Comparison of ENCODE assay signal across 8 mouse cellular contexts in genomic region chr4:156203413-156204131, GRCm38 (mm10). TPM values are rescaled to one million over a fixed set of nuclear protein-coding genes. Genes with fewer than 3 reads are reported as not detected.
DNase-seq lines count a peak whose midpoint lies in the region; ATAC-seq and TF ChIP-seq lines count a peak whose summit lies in the region.

No protein-coding gene starts in this region.

- H3K4me3 ChIP-seq in left cerebral cortex, adult 2 months: peak overlapping the region; percentile 72
- peak overlapping the region; percentile 67 for H3K4me3 ChIP-seq in heart, embryonic 11.5 days (ENCODE audit: low read depth, low read length)
- peak overlapping the region; percentile 67 for H3K4me3 ChIP-seq in limb, embryonic 10.5 days
- peak overlapping the region; percentile 57 for H3K4me3 ChIP-seq in midbrain, embryonic 16.5 days (ENCODE audit: low read depth, low read length)

- no peak for TF ChIP-seq POLR2A in brain, embryonic 14.5 days (IDR thresholded peaks at IDR 0.05; ENCODE audit: borderline replicate concordance, extremely low read depth, insufficient read depth, insufficient read length, poor library complexity, severe bottlenecking)

- peak overlapping the region; percentile 76 for H3K27ac ChIP-seq in left cerebral cortex, adult 2 months
- peak overlapping the region; percentile 84 for H3K27ac ChIP-seq in heart, embryonic 11.5 days (ENCODE audit: low read depth, low read length)
- peak overlapping the region; percentile 77 for H3K27ac ChIP-seq in limb, embryonic 10.5 days
- H3K27ac ChIP-seq in midbrain, embryonic 16.5 days (ENCODE audit: low read length): peak overlapping the region; percentile 75

- peaks cover 18% of the 10 kb centered on the region for H3K4me1 ChIP-seq in heart, embryonic 11.5 days (ENCODE audit: control insufficient read depth, insufficient read depth, low read length)
- peaks cover 22% of the 10 kb centered on the region for H3K4me1 ChIP-seq in limb, embryonic 10.5 days
- peaks cover 15% of the 10 kb centered on the region for H3K4me1 ChIP-seq in midbrain, embryonic 16.5 days (ENCODE audit: control insufficient read depth, insufficient read depth, low read length)

- DNase-seq in left cerebral cortex, adult 2 months (ENCODE audit: extremely low spot score in 1 of 2, low spot score in 2 of 2): peak in 1 of 2 experiments; percentile 28
- no peak for DNase-seq in left cerebral cortex, adult 11 months (ENCODE audit: low spot score)
- peak; percentile 58 for DNase-seq in brain, embryonic 14.5 days (ENCODE audit: low read depth)
- peak; percentile 68 for DNase-seq in limb, embryonic 10.5 days (ENCODE audit: low spot score)
- DNase-seq in layer of hippocampus, adult 11-12 months (ENCODE audit: low spot score): no peak
- DNase-seq in spleen, postnatal 4 days (ENCODE audit: low spot score in 2 of 2): no peak

- H3K9me3 ChIP-seq in heart, embryonic 11.5 days (replicated peaks; ENCODE audit: control insufficient read depth, low read length): no peaks in the 10 kb centered on the region
- no peaks in the 10 kb centered on the region for H3K9me3 ChIP-seq in limb, embryonic 10.5 days (replicated peaks)
- no peaks in the 10 kb centered on the region for H3K9me3 ChIP-seq in midbrain, embryonic 16.5 days (replicated peaks; ENCODE audit: control insufficient read depth, low read length, poor library complexity, severe bottlenecking)

- H3K36me3 ChIP-seq in heart, embryonic 11.5 days (ENCODE audit: control insufficient read depth, insufficient read depth, low read length): no peaks in the 10 kb centered on the region
- no peaks in the 10 kb centered on the region for H3K36me3 ChIP-seq in limb, embryonic 10.5 days
- no peaks in the 10 kb centered on the region for H3K36me3 ChIP-seq in midbrain, embryonic 16.5 days (ENCODE audit: control insufficient read depth, insufficient read depth, low read length)

- peaks cover 15% of the 10 kb centered on the region for H3K27me3 ChIP-seq in heart, embryonic 11.5 days (ENCODE audit: control insufficient read depth, insufficient read depth, low read length)
- H3K27me3 ChIP-seq in limb, embryonic 10.5 days (ENCODE audit: low read depth, poor library complexity, severe bottlenecking): peaks cover 42% of the 10 kb centered on the region
- peaks cover 2% of the 10 kb centered on the region; the same call in 1 of the 2 replicates for H3K27me3 ChIP-seq in midbrain, embryonic 16.5 days (ENCODE audit: control insufficient read depth, insufficient read depth, low read depth, low read length)

- H3K4me2 ChIP-seq in heart, embryonic 11.5 days: peak overlapping the region; percentile 98
- H3K4me2 ChIP-seq in midbrain, embryonic 16.5 days (ENCODE audit: low read length): peak overlapping the region; percentile 96

- intact Hi-C loops in left cerebral cortex, adult 2 months (cut with DNase I): loop anchor here (2.0 kb wide), 1 partner anchor 31 kb away; the partner anchor contains the start of gene Plekhn1

- WGBS in heart, embryonic 11.5 days (ENCODE audit: insufficient replicate concordance): under 1% methylated on average over 49 of the region's 49 CpGs
- under 1% methylated on average over 49 of the region's 49 CpGs for WGBS in limb, embryonic 10.5 days
- under 1% methylated on average over 49 of the region's 49 CpGs for WGBS in midbrain, embryonic 16.5 days

- TF ChIP-seq CTCF in left cerebral cortex, adult 2 months (IDR thresholded peaks at IDR 0.05): no peak
- no peak for TF ChIP-seq CTCF in brain, embryonic 14.5 days (IDR thresholded peaks at IDR 0.05; ENCODE audit: borderline replicate concordance, extremely low read depth, insufficient read depth, insufficient read length)

- peak overlapping the region; percentile 81 for H3K9ac ChIP-seq in heart, embryonic 11.5 days (ENCODE audit: low read depth, low read length)
- H3K9ac ChIP-seq in midbrain, embryonic 16.5 days (ENCODE audit: low read depth, low read length): peak overlapping the region; percentile 69

- 0 out of 2 replicates have a peak, but pooled peaks have one; percentile 16 for ATAC-seq in heart, embryonic 11.5 days (replicated peaks; ENCODE audit: insufficient number of reproducible peaks, low FRiP score, low TSS enrichment)
- peak; percentile 34 for ATAC-seq in midbrain, embryonic 16.5 days

RNA-seq across cellular contexts. Expression of gene AW011738, which starts 0.5 kb away (rescaled TPM):
- 1 to 10 TPM; 6.4 to 6.6 TPM for total RNA-seq in left cerebral cortex, adult 2 months (2021)
- polyA plus RNA-seq in brain, embryonic 14.5 days (2012; rRNA removed): 3.5 and 4.8 TPM in 2 replicates
- 0.70 and 1.0 TPM in 2 replicates for polyA plus RNA-seq in heart, embryonic 11.5 days (2014; fragmentation: Nextera tagmentation; extraction: Ambion mirVana)
- polyA plus RNA-seq in limb, embryonic 10.5 days (2016; fragmentation: Nextera tagmentation; extraction: Ambion mirVana): 1.1 and 1.2 TPM in 2 replicates
- polyA plus RNA-seq in midbrain, embryonic 16.5 days (2015; fragmentation: Nextera tagmentation; extraction: Ambion mirVana): 3.7 and 4.2 TPM in 2 replicates

RNA-seq across cellular contexts. Expression of gene Isg15, which starts 3.0 kb away (rescaled TPM):
- total RNA-seq in left cerebral cortex, adult 2 months (2021): 1 to 10 TPM; 1.1 to 1.5 TPM
- polyA plus RNA-seq in brain, embryonic 14.5 days (2012; rRNA removed): 0.53 and 0.86 TPM in 2 replicates
- 0.29 and 0.41 TPM in 2 replicates for polyA plus RNA-seq in heart, embryonic 11.5 days (2014; fragmentation: Nextera tagmentation; extraction: Ambion mirVana)
- 0.20 and 0.45 TPM in 2 replicates for polyA plus RNA-seq in limb, embryonic 10.5 days (2016; fragmentation: Nextera tagmentation; extraction: Ambion mirVana)
- 1.2 and 1.4 TPM in 2 replicates for polyA plus RNA-seq in midbrain, embryonic 16.5 days (2015; fragmentation: Nextera tagmentation; extraction: Ambion mirVana)

RNA-seq across cellular contexts. Expression of gene Agrn, which starts 6.3 kb away (rescaled TPM):
- 100 to 1,000 TPM; 142 to 147 TPM for total RNA-seq in left cerebral cortex, adult 2 months (2021)
- 475 and 507 TPM in 2 replicates for polyA plus RNA-seq in brain, embryonic 14.5 days (2012; rRNA removed)
- polyA plus RNA-seq in heart, embryonic 11.5 days (2014; fragmentation: Nextera tagmentation; extraction: Ambion mirVana): 36.7 and 44.8 TPM in 2 replicates
- 36.5 and 49.0 TPM in 2 replicates for polyA plus RNA-seq in limb, embryonic 10.5 days (2016; fragmentation: Nextera tagmentation; extraction: Ambion mirVana)
- polyA plus RNA-seq in midbrain, embryonic 16.5 days (2015; fragmentation: Nextera tagmentation; extraction: Ambion mirVana): 126 and 129 TPM in 2 replicates

RNA-seq across cellular contexts. Expression of gene Perm1, which starts 12.1 kb away (rescaled TPM):
- total RNA-seq in left cerebral cortex, adult 2 months (2021): under 1 TPM; 0.25 to 0.30 TPM
- 1.1 and 1.7 TPM in 2 replicates for polyA plus RNA-seq in brain, embryonic 14.5 days (2012; rRNA removed)
- 0.58 and 0.72 TPM in 2 replicates for polyA plus RNA-seq in heart, embryonic 11.5 days (2014; fragmentation: Nextera tagmentation; extraction: Ambion mirVana)
- 0.18 and 0.29 TPM in 2 replicates for polyA plus RNA-seq in limb, embryonic 10.5 days (2016; fragmentation: Nextera tagmentation; extraction: Ambion mirVana)
- 2.0 and 2.7 TPM in 2 replicates for polyA plus RNA-seq in midbrain, embryonic 16.5 days (2015; fragmentation: Nextera tagmentation; extraction: Ambion mirVana)

RNA-seq across cellular contexts. Expression of gene Plekhn1, which starts 31.1 kb away (rescaled TPM):
- total RNA-seq in left cerebral cortex, adult 2 months (2021): 10 to 100 TPM; 39.6 to 39.8 TPM
- 86.7 and 116 TPM in 2 replicates for polyA plus RNA-seq in brain, embryonic 14.5 days (2012; rRNA removed)
- 8.7 and 12.2 TPM in 2 replicates for polyA plus RNA-seq in heart, embryonic 11.5 days (2014; fragmentation: Nextera tagmentation; extraction: Ambion mirVana)
- 24.2 and 25.2 TPM in 2 replicates for polyA plus RNA-seq in limb, embryonic 10.5 days (2016; fragmentation: Nextera tagmentation; extraction: Ambion mirVana)
- 26.8 and 26.9 TPM in 2 replicates for polyA plus RNA-seq in midbrain, embryonic 16.5 days (2015; fragmentation: Nextera tagmentation; extraction: Ambion mirVana)

Comparison
In these comparisons a context has a peak if more than half of its experiments do, and no peak if none do; other contexts are left out.
1. DNase-seq: peak in brain, embryonic 14.5 days (single experiment) and limb, embryonic 10.5 days (single experiment); none in left cerebral cortex, adult 11 months (single experiment), layer of hippocampus, adult 11-12 months (single experiment) and spleen, postnatal 4 days (0 of 2).
2. Peak in every context shown above with its lines, with median percentiles within 50 percentile points of each other: H3K27ac ChIP-seq and H3K4me3 ChIP-seq.